Mouse (Mus musculus): Measurements from ENCODE around the gene Dnah10.

- TF ChIP-seq GATA1 (IDR thresholded peaks at IDR 0.05; ENCODE audit: low read length) = no peak
- TF ChIP-seq TAL1 (IDR thresholded peaks at IDR 0.05; ENCODE audit: low read length) = no peak
Observed at GRCm38 (mm10) chr5:124761011-124761410, 36.1 kb downstream of the Dnah10 start.
